Comparison of ENCODE assay signal across 8 mouse cellular contexts in the genomic region with DNA sequence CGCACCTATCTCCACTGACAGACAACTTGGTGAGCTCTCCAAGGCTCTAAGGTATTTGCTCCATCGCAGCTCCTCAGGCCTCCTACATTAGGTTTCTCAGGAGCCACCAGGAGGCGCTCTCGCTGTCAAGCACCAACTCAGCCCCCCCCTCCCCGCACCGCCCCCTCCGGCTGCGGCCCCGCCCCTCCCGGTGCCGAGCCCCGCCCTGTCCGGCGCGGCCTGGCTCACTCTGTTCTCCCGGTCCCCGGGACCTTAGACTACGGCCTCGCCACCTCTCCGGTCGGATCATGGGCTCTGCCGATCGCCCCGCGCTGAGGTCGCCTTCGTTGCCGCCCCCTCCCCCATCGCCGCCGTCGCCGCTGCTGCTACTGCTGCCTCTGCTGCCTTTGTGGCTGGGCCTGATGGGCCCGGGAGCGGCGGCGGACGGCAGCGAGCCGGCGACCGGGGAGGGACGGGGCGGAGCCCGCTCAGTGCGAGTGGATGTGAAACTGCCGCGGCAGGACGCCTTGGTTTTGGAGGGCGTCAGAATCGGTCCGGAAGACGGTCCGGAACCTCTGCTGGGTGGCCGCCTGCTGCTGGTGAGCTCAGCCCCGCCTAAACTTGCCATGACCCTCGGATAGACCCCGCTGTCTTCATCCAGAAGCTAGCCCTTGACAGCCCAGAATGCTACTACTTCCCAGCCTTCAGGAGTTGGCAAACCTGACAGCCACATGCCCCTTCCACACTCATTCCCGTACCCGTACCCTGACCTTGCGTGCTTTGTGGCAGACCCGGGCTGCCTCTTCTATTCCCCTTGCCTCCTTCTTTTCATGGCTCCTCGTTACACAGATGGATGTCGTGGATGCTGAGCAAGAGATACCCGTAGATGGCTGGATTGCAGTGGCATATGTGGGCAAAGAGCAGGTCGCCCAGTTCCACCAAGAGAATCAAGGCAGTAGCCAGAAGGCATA. TPM values are rescaled to one million over a fixed set of nuclear protein-coding genes. Genes with fewer than 3 reads are reported as not detected.
DNase-seq lines count a peak whose midpoint lies in the region; ATAC-seq and TF ChIP-seq lines count a peak whose summit lies in the region.

Rnf215 (plus strand) TSS at position 217 of the 950 bp plus-strand sequence.

- H3K4me3 ChIP-seq in forebrain, embryonic 15.5 days: peak within 1 kb of the TSS; percentile 96
- H3K4me3 ChIP-seq in lung, embryonic 14.5 days (ENCODE audit: low read depth, low read length): peak within 1 kb of the TSS; percentile 83
- H3K4me3 ChIP-seq in olfactory bulb, adult 2 months (ENCODE audit: insufficient read depth, low read depth, low read length): peak within 1 kb of the TSS; percentile 72
- peak within 1 kb of the TSS; percentile 97 for H3K4me3 ChIP-seq in thymus, adult 2 months (ENCODE audit: control insufficient read depth, insufficient read depth, low read length)

- peaks cover 13% of the 10 kb centered on the region for H3K36me3 ChIP-seq in forebrain, embryonic 15.5 days
- peaks cover 36% of the 10 kb centered on the region for H3K36me3 ChIP-seq in lung, embryonic 14.5 days (ENCODE audit: insufficient read depth)
- H3K36me3 ChIP-seq in thymus, adult 2 months (ENCODE audit: control insufficient read depth, insufficient read depth, low read length): no peaks in the 10 kb centered on the region

- peak within 1 kb of the TSS; percentile 61 for H3K4me2 ChIP-seq in forebrain, embryonic 15.5 days (replicated peaks)
- peak within 1 kb of the TSS; percentile 92 for H3K4me2 ChIP-seq in lung, embryonic 14.5 days

- peak; percentile 72 for TF ChIP-seq CTCF in lung, embryonic 14.5 days (IDR thresholded peaks at IDR 0.05; ENCODE audit: low read depth)
- 0 out of 2 replicates have a peak, but pooled peaks have one; percentile 13 for TF ChIP-seq CTCF in olfactory bulb, adult 2 months (IDR thresholded peaks at IDR 0.05; ENCODE audit: insufficient read depth, low read depth, low read length)
- TF ChIP-seq CTCF in thymus, adult 2 months (IDR thresholded peaks at IDR 0.05; ENCODE audit: borderline replicate concordance, control insufficient read depth, extremely low read depth, insufficient read depth, low read length, poor library complexity): 0 out of 2 replicates have a peak, but pooled peaks have one; percentile 4

- H3K27me3 ChIP-seq in forebrain, embryonic 15.5 days: no peaks in the 10 kb centered on the region
- H3K27me3 ChIP-seq in lung, embryonic 14.5 days (ENCODE audit: insufficient read depth, low read length): no peaks in the 10 kb centered on the region
- no peaks in the 10 kb centered on the region for H3K27me3 ChIP-seq in thymus, adult 2 months (ENCODE audit: control insufficient read depth, insufficient read depth, low read length)

- H3K27ac ChIP-seq in forebrain, embryonic 15.5 days (replicated peaks): peak within 1 kb of the TSS; percentile 87
- peak within 1 kb of the TSS; percentile 78; the same call in 1 of the 2 replicates for H3K27ac ChIP-seq in lung, embryonic 14.5 days (ENCODE audit: low read depth)
- peak within 1 kb of the TSS; percentile 58 for H3K27ac ChIP-seq in olfactory bulb, adult 2 months (ENCODE audit: insufficient read depth, low read depth, low read length)
- no peak within 1 kb of the TSS for H3K27ac ChIP-seq in thymus, adult 2 months (ENCODE audit: control insufficient read depth, insufficient read depth, low read length)

- DNase-seq in ES-CJ7 (ENCODE audit: low read depth, low spot score): peak; percentile 91
- DNase-seq in cerebellum, adult 11 months: peak; percentile 87
- DNase-seq in heart, postnatal 25 days (ENCODE audit: low spot score): peak; percentile 75
- DNase-seq in layer of hippocampus, adult 18-20 months (ENCODE audit: low spot score in 2 of 2): peak; percentile 76 to 89
- DNase-seq in lung, embryonic 14.5 days: peak; percentile 94
- peak; percentile 84 for DNase-seq in thymus, adult 2 months

- WGBS in forebrain, embryonic 15.5 days: 1% methylated on average over 66 of the region's 66 CpGs
- 2% methylated on average over 66 of the region's 66 CpGs for WGBS in lung, embryonic 14.5 days
- WGBS in olfactory bulb, adult 2 months: under 1% methylated on average over 66 of the region's 66 CpGs
- WGBS in thymus, adult 2 months: 3% methylated on average over 63 of the region's 66 CpGs

- intact Hi-C loops in heart, postnatal 25 days (cut with DNase I): loop anchor here (1.0 to 2.0 kb wide), 5 partner anchors 26 to 288 kb away; partner anchors contain the start of genes Ccdc157 and Sf3a1

- peak; percentile 92 for ATAC-seq in forebrain, embryonic 15.5 days (replicated peaks)
- peak; percentile 94 for ATAC-seq in lung, embryonic 14.5 days (ENCODE audit: insufficient read depth)

- peaks cover 27% of the 10 kb centered on the region for H3K4me1 ChIP-seq in forebrain, embryonic 15.5 days
- peaks cover 8% of the 10 kb centered on the region; the same call in 1 of the 2 replicates for H3K4me1 ChIP-seq in lung, embryonic 14.5 days (ENCODE audit: insufficient read depth)
- peaks cover 21% of the 10 kb centered on the region for H3K4me1 ChIP-seq in olfactory bulb, adult 2 months (ENCODE audit: control insufficient read depth, insufficient read depth, low read length)
- peaks cover 10% of the 10 kb centered on the region for H3K4me1 ChIP-seq in thymus, adult 2 months (replicated peaks; ENCODE audit: control insufficient read depth, insufficient read depth, low read length)

- TF ChIP-seq POLR2A in olfactory bulb, adult 2 months (IDR thresholded peaks at IDR 0.05; ENCODE audit: insufficient read depth, low read depth, low read length): 0 out of 2 replicates have a peak, but pooled peaks have one; percentile 33
- peak; percentile 24; the same call in 1 of the 2 replicates for TF ChIP-seq POLR2A in thymus, adult 2 months (IDR thresholded peaks at IDR 0.05; ENCODE audit: control insufficient read depth, extremely low read depth, insufficient read depth, low read length, poor library complexity)

- H3K9me3 ChIP-seq in forebrain, embryonic 15.5 days: no peaks in the 10 kb centered on the region
- H3K9me3 ChIP-seq in lung, embryonic 14.5 days (ENCODE audit: low read depth, low read length): no peaks in the 10 kb centered on the region

- H3K9ac ChIP-seq in forebrain, embryonic 15.5 days (replicated peaks): peak within 1 kb of the TSS; percentile 99
- peak within 1 kb of the TSS; percentile 96 for H3K9ac ChIP-seq in lung, embryonic 14.5 days

RNA-seq across cellular contexts. Expression of gene Rnf215, which starts in this region (rescaled TPM):
- 47.2 and 49.7 TPM in 2 replicates for polyA plus RNA-seq in forebrain, embryonic 15.5 days (2015; fragmentation: Nextera tagmentation; extraction: Ambion mirVana)
- 10 to 100 TPM; 13.2 to 13.8 TPM for total RNA-seq in heart, postnatal 25 days (2021)
- 10 to 100 TPM; 27.1 to 27.5 TPM for total RNA-seq in layer of hippocampus, adult 18-20 months (2021)
- polyA plus RNA-seq in lung, embryonic 14.5 days (2014; fragmentation: Nextera tagmentation; extraction: Ambion mirVana): 32.6 and 33.0 TPM in 2 replicates
- not detected in 2 replicates for polyA plus RNA-seq in olfactory bulb, adult 2 months (2012; ENCODE audit: insufficient read depth, insufficient read length, low replicate concordance, missing spikeins)
- polyA plus RNA-seq in thymus, adult 2 months (2012; rRNA removed): 27.0 and 29.4 TPM in 2 replicates

Comparison
In these comparisons a context has a peak if more than half of its experiments do, and no peak if none do; other contexts are left out.
1. RNA of gene Rnf215 (polyA plus RNA-seq): 47.2 to 49.7 TPM in forebrain, embryonic 15.5 days, 32.6 to 33.0 TPM in lung, embryonic 14.5 days and 27.0 to 29.4 TPM in thymus, adult 2 months; not detected in olfactory bulb, adult 2 months; every median in the first group is over 10 times any median in the second.
2. CTCF ChIP-seq: peak in every context shown above with its lines; median percentile 72 in lung, embryonic 14.5 days; 13 in olfactory bulb, adult 2 months; 4 in thymus, adult 2 months.
3. Peak in every context shown above with its lines, with median percentiles within 50 percentile points of each other: DNase-seq and H3K4me3 ChIP-seq.